Mouse (Mus musculus) olfactory bulb, adult 2 months (tissue): ENCODE results near the gene Jag1.

Experiments
- CTCF ChIP-seq: fragments of 200-500 bp; IDR thresholded peaks from 2 replicates; pipeline ENCODE4 v1.5.1; 2012; ENCODE audit warnings: low read depth, mild to moderate bottlenecking, low read length, moderate library complexity; ENCODE audit not compliant: insufficient read depth
- POLR2A ChIP-seq: fragments of 200-500 bp; IDR thresholded peaks from 2 replicates; pipeline ENCODE4 v1.6.1; 2012; ENCODE audit warnings: mild to moderate bottlenecking, low read depth, low read length, moderate library complexity; ENCODE audit not compliant: insufficient read depth

GRCm38 (mm10) chr2:137044122-137044521 lies 72.3 kb downstream of the Jag1 start:
- TF ChIP-seq CTCF, result no peak
- no peak for TF ChIP-seq POLR2A
